In the genomic region with DNA sequence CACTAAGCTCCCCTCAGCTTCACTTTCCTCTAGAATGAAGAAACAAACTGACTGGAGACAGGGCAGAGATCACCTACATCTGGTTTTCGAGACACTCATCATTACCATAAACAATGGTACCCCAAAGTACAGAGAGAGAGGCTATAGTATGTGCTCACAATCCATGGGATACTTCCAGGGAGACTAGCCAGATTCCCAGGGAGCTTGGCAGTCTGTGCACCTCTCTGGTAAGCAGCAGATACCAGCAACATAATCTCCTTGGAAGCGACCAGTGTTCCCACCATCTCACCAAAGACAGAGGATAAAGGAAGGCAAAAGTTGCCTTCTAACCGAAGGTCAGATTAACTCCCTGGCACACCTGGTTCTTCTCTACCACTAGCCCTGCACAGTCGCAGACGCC, we compare ENCODE assay signal across 26 mouse cellular contexts.
A peak's percentile ranks its signal among the peaks of the same experiment; 100 is the strongest.
DNase-seq lines count a peak whose midpoint lies in the region; ATAC-seq lines count a peak whose summit lies in the region.
"Had no signal": no experiment of that assay in that cellular context is flagged by ENCODE, and none has a peak within 500 bp of the region (broad histone marks: within the 10 kb centered on the region; RNA-seq: fewer than 3 reads in every experiment).

No protein-coding gene starts in this region.

- WGBS in hindbrain, embryonic 13.5 days = 85% methylated on average over 5 of the region's 5 CpGs
- 88% methylated on average over 5 of the region's 5 CpGs for WGBS in hindbrain, embryonic 10.5 days
- 81% methylated on average over 5 of the region's 5 CpGs for WGBS in neural tube, embryonic 14.5 days

- no peak overlapping the region for H3K4me2 ChIP-seq in hindbrain, embryonic 13.5 days
- H3K4me2 ChIP-seq in neural tube, embryonic 14.5 days (ENCODE audit: low read depth, low read length) = no peak overlapping the region
- H3K4me2 ChIP-seq: embryonic facial prominence, embryonic 13.5 days; liver, embryonic 13.5 days; lung, embryonic 14.5 days; neural tube, embryonic 13.5 days; stomach, embryonic 15.5 days had no signal

- peak; percentile 36 for ATAC-seq in hindbrain, embryonic 13.5 days (ENCODE audit: low FRiP score)
- ATAC-seq in neural tube, embryonic 14.5 days (ENCODE audit: low read depth) = no peak
- ATAC-seq: CD4-positive, CD25-positive, alpha-beta regulatory T cell, adult 4 months; inflammation-experienced regulatory T-cells, adult 6 months had no signal

- H3K4me1 ChIP-seq in hindbrain, embryonic 13.5 days (replicated peaks) = peaks cover 45% of the 10 kb centered on the region
- H3K4me1 ChIP-seq in hindbrain, embryonic 10.5 days (replicated peaks) = peaks cover 17% of the 10 kb centered on the region
- peaks cover 9% of the 10 kb centered on the region for H3K4me1 ChIP-seq in neural tube, embryonic 14.5 days (ENCODE audit: control insufficient read depth, insufficient read depth, low read length)
- H3K4me1 ChIP-seq: embryonic facial prominence, embryonic 13.5 days; liver, embryonic 13.5 days; stomach, embryonic 15.5 days had no signal

- DNase-seq in cerebellum, adult 9-11 months = peak; percentile 6
- no peak for DNase-seq in cerebellum, postnatal 4 days (ENCODE audit: low spot score in 2 of 2)
- DNase-seq in hindbrain, embryonic 10.5 days (ENCODE audit: low spot score) = no peak
- DNase-seq in neural tube, embryonic 10.5 days (ENCODE audit: extremely low spot score, low spot score) = no peak
- DNase-seq in gastrocnemius, postnatal 10 days = no peak
- DNase-seq in lung, postnatal 14 days = no peak
- DNase-seq: adrenal gland, postnatal 25 days; gastrocnemius, postnatal 36 days; heart, adult 2 months; kidney, adult 18-20 months; kidney, postnatal 4 days; liver, embryonic 13.5 days; lung, embryonic 14.5 days; lung, postnatal 36 days; right cerebral cortex, adult 18-20 months; right cerebral cortex, postnatal 4 days; thymus, adult 18-20 months; thymus, postnatal 36 days had no signal

- no peaks in the 10 kb centered on the region for H3K9me3 ChIP-seq in hindbrain, embryonic 13.5 days
- 0 out of 2 replicates have a peak, but pooled peaks cover 4% of the 10 kb centered on the region for H3K9me3 ChIP-seq in hindbrain, embryonic 10.5 days
- H3K9me3 ChIP-seq in neural tube, embryonic 14.5 days (ENCODE audit: control insufficient read depth, low read length) = no peaks in the 10 kb centered on the region
- H3K9me3 ChIP-seq: embryonic facial prominence, embryonic 13.5 days; neural tube, embryonic 13.5 days; stomach, embryonic 15.5 days had no signal

- H3K27ac ChIP-seq in hindbrain, embryonic 13.5 days = peak overlapping the region; percentile 87
- H3K27ac ChIP-seq in hindbrain, embryonic 10.5 days = no peak overlapping the region
- H3K27ac ChIP-seq in neural tube, embryonic 14.5 days (ENCODE audit: low read depth, low read length) = peak overlapping the region; percentile 44; the same call in 1 of the 2 replicates
- H3K27ac ChIP-seq: embryonic facial prominence, embryonic 13.5 days; heart, adult 2 months; liver, embryonic 13.5 days; stomach, embryonic 15.5 days had no signal

- H3K4me3 ChIP-seq in hindbrain, embryonic 13.5 days = no peak overlapping the region
- no peak overlapping the region for H3K4me3 ChIP-seq in hindbrain, embryonic 10.5 days
- H3K4me3 ChIP-seq in neural tube, embryonic 14.5 days (ENCODE audit: low read depth, low read length) = no peak overlapping the region
- H3K4me3 ChIP-seq: embryonic facial prominence, embryonic 13.5 days; erythroblast, embryonic 14.5 days; heart, adult 2 months; liver, embryonic 13.5 days; neural tube, embryonic 13.5 days; stomach, embryonic 15.5 days had no signal

- no peak overlapping the region for H3K9ac ChIP-seq in hindbrain, embryonic 13.5 days
- no peak overlapping the region for H3K9ac ChIP-seq in neural tube, embryonic 14.5 days (replicated peaks; ENCODE audit: low read depth, low read length)
- H3K9ac ChIP-seq: embryonic facial prominence, embryonic 13.5 days; liver, embryonic 13.5 days; lung, embryonic 14.5 days; neural tube, embryonic 13.5 days; stomach, embryonic 15.5 days had no signal

- H3K27me3 ChIP-seq in hindbrain, embryonic 13.5 days = no peaks in the 10 kb centered on the region
- 0 out of 2 replicates have a peak, but pooled peaks cover 2% of the 10 kb centered on the region for H3K27me3 ChIP-seq in hindbrain, embryonic 10.5 days (ENCODE audit: insufficient read depth, poor library complexity, severe bottlenecking)
- no peaks in the 10 kb centered on the region for H3K27me3 ChIP-seq in neural tube, embryonic 14.5 days (ENCODE audit: control insufficient read depth, insufficient read depth, low read length)
- H3K27me3 ChIP-seq: embryonic facial prominence, embryonic 13.5 days; liver, embryonic 13.5 days; neural tube, embryonic 13.5 days; stomach, embryonic 15.5 days had no signal

- H3K36me3 ChIP-seq in hindbrain, embryonic 13.5 days = no peaks in the 10 kb centered on the region
- no peaks in the 10 kb centered on the region for H3K36me3 ChIP-seq in hindbrain, embryonic 10.5 days
- H3K36me3 ChIP-seq in neural tube, embryonic 14.5 days (ENCODE audit: control insufficient read depth, insufficient read depth, low read length) = no peaks in the 10 kb centered on the region
- H3K36me3 ChIP-seq: embryonic facial prominence, embryonic 13.5 days; liver, embryonic 13.5 days; neural tube, embryonic 13.5 days; stomach, embryonic 15.5 days had no signal
